Mouse (Mus musculus): ENCODE results near the gene Dscaml1. TPM values are rescaled to one million over a fixed set of nuclear protein-coding genes. Genes with fewer than 3 reads are reported as not detected.

Dscaml1 gene
- polyA plus RNA-seq, 1 experiment from 2014 or later: 0.23 TPM

DNA sequence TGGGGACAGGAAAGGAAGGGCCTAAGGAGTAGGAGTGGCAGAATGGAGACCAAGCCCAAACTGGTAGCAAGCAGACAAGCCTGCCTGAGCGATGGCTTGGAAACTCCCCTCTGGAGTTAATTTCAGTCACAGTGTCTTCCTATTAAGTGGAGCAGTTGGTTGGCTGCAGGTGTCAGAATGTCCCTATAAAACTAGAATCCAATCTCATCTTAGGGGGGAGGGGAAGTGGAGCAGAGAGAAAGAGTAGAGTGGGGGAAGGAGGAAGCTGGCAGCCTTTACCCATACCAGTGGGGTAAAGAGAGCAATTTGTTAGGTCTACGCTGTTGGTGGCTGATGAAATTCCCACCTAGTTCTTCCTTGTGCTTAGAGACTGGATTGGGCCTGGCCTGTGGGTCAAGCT is 164.6 kb downstream of the Dscaml1 start:
- H3K36me3 ChIP-seq: no peaks in the 10 kb centered on the region
- H3K27me3 ChIP-seq (replicated peaks): no peaks in the 10 kb centered on the region
- H3K9ac ChIP-seq: no peak overlapping the region
- H3K4me2 ChIP-seq: no peak overlapping the region
- no peak for ATAC-seq (ENCODE audit: insufficient read depth, low FRiP score, low read depth)
- H3K9me3 ChIP-seq: no peaks in the 10 kb centered on the region
- H3K27ac ChIP-seq: no peak overlapping the region
- H3K4me1 ChIP-seq: no peaks in the 10 kb centered on the region
- H3K4me3 ChIP-seq (replicated peaks): no peak overlapping the region
- 88% methylated on average over 2 of the region's 2 CpGs for WGBS

DNA sequence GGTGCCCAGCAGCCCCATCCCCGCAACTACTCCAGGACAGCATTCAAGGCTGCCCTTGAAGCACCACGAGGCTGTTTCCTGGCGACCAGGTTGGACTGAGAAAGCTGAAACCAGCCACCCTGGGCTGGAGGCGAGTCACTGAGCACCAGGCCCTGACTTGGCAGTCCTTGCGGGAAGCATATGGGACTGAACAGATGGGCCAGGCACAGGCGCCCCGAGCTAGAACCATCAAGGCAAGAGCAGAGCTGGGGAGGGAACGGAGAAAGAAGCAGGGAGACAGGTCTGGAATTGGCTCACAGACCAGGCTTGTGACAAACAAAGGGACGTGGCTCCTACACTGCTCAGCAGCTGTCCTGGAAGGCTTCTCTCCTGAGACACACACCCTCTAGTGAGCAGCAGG is 165.9 kb downstream of the Dscaml1 start:
- ATAC-seq (ENCODE audit: insufficient read depth, low FRiP score, low read depth): no peak
- Histone ChIP-seq H3K27ac (no peak overlapping the region), H3K4me1 (no peaks in the 10 kb centered on the region), H3K9me3 (no peaks in the 10 kb centered on the region), H3K36me3 (no peaks in the 10 kb centered on the region), H3K4me3 (replicated peaks) (no peak overlapping the region), H3K9ac (no peak overlapping the region), H3K4me2 (no peak overlapping the region), H3K27me3 (replicated peaks) (no peaks in the 10 kb centered on the region)
- 80% methylated on average over 9 of the region's 9 CpGs for WGBS

DNA sequence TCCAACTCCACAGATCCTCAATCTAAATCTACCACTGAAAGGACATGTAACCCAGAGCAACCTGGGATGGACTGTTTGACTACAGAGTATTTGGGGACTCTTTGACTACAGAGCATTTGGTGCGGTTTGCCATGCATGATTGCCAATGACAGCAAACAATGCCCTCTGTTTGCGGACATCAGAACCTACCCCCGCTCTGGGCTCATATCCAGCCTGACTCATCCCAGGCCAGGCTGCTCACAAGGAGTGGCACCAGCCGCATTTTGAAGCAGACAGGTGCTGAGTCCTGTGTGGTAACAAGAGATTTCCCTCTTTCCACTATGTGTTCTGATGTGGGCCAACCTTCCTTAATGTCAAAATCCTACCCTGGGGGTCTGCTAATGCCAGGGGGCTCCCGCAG is 171.7 kb downstream of the Dscaml1 start:
- no peaks in the 10 kb centered on the region for H3K4me1 ChIP-seq
- H3K27me3 ChIP-seq (replicated peaks): no peaks in the 10 kb centered on the region
- no peak overlapping the region for H3K27ac ChIP-seq
- WGBS: 84% methylated on average over 5 of the region's 5 CpGs
- H3K36me3 ChIP-seq: no peaks in the 10 kb centered on the region
- no peak overlapping the region for H3K9ac ChIP-seq
- ATAC-seq (ENCODE audit: insufficient read depth, low FRiP score, low read depth): no peak
- H3K4me2 ChIP-seq: no peak overlapping the region
- no peak overlapping the region for H3K4me3 ChIP-seq (replicated peaks)
- H3K9me3 ChIP-seq: no peaks in the 10 kb centered on the region

DNA sequence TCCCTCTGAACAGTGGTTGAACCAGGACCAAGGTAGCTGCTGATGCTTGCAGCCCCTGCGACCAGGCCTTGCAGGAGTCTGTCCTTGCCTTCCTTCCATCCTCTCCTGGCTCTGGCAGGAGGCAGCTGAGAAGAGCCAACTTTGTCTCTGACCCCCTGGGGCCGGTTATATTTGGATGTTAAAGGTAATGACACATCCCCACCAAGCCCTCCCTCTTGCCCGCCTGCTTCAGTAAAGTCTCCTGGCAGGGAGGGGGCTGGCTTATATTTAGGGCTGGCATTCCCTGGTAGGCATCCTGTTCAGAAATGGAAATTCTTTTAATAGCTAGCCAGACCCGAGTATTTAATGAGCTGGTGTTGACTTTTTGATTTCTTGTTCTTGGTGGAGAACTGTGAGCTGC is 172.9 kb downstream of the Dscaml1 start:
- no peak for ATAC-seq (ENCODE audit: insufficient read depth, low FRiP score, low read depth)
- 62% methylated on average over 4 of the region's 4 CpGs for WGBS
- no peak overlapping the region for H3K9ac ChIP-seq
- no peak overlapping the region for H3K4me2 ChIP-seq
- H3K27me3 ChIP-seq (replicated peaks): no peaks in the 10 kb centered on the region
- H3K4me1 ChIP-seq: no peaks in the 10 kb centered on the region
- no peak overlapping the region for H3K27ac ChIP-seq
- H3K4me3 ChIP-seq (replicated peaks): no peak overlapping the region
- H3K36me3 ChIP-seq: no peaks in the 10 kb centered on the region
- no peaks in the 10 kb centered on the region for H3K9me3 ChIP-seq

DNA sequence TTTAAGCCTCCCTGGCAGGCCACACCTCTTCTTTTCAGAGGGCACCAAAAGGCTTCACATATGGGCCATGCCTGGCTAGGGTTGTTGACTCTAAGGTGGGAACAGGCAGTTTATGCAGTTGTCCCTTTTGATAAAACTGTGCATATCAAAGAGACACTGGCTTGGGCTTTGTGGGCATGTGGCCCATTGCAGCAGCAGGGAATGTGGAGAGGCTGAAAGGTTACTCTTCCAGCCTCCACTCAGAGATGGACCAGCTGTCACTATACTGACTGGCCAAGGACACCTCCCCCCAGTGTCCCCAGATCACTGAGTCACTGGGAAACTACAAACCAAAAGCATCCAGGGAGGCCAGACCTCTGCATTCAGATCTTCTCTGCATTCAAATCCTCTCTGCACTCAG is 180.9 kb downstream of the Dscaml1 start:
- Histone ChIP-seq H3K9ac (no peak overlapping the region), H3K4me2 (no peak overlapping the region), H3K4me3 (replicated peaks) (no peak overlapping the region), H3K36me3 (no peaks in the 10 kb centered on the region), H3K27me3 (replicated peaks) (no peaks in the 10 kb centered on the region), H3K27ac (no peak overlapping the region), H3K9me3 (no peaks in the 10 kb centered on the region), H3K4me1 (no peaks in the 10 kb centered on the region)
- no peak for ATAC-seq (ENCODE audit: insufficient read depth, low FRiP score, low read depth)

DNA sequence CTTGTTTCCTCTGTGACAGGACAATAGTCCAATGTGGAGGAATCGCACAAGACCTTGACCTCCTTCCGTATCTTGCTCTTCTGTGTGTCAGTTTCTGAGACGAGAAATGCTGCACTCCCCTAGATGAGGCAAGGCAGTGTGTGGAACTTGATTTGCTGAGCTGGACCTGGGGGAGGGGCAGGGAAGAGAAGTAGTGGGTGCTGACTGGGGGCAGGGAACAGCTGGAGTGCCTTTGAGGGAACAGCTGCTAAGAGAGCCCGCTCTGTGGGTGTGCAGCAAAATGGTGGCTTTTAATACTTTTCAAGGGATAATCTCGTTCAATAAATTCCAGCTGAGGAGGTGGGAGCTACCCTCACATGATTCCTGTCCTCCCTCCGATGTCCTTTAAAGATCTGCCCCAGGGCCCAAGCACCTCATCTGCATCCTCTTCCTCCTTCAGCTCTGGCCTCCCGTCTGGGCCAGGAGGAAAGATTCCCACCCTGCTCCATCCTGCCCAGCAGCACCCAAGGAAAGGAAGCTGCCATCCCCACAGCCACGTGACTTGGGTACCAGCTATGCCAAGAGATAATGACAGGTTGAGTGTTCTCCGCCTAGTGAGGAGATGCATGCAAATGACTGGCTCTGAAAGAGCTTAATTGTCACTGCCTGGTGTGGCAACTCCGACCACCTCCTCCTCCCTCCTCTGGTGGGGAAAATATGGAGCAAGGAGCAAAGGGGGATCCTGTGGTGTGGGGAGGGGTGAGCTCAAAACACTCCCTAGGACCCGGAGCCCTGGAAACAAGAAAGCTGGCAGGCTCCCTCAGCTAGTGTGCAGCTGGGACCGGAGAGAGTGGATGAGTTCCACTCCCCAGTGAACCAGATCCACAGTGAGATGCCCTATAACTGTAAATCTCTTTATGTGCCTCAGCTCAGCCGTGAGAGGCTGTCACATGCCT is 181.9 kb downstream of the Dscaml1 start:
- no peak overlapping the region for H3K4me3 ChIP-seq (replicated peaks)
- no peak overlapping the region for H3K27ac ChIP-seq
- H3K36me3 ChIP-seq: no peaks in the 10 kb centered on the region
- 37% methylated on average over 13 of the region's 13 CpGs for WGBS
- no peaks in the 10 kb centered on the region for H3K27me3 ChIP-seq (replicated peaks)
- no peaks in the 10 kb centered on the region for H3K4me1 ChIP-seq
- H3K9me3 ChIP-seq: no peaks in the 10 kb centered on the region
- H3K9ac ChIP-seq: no peak overlapping the region
- ATAC-seq (ENCODE audit: insufficient read depth, low FRiP score, low read depth): no peak
- H3K4me2 ChIP-seq: no peak overlapping the region

DNA sequence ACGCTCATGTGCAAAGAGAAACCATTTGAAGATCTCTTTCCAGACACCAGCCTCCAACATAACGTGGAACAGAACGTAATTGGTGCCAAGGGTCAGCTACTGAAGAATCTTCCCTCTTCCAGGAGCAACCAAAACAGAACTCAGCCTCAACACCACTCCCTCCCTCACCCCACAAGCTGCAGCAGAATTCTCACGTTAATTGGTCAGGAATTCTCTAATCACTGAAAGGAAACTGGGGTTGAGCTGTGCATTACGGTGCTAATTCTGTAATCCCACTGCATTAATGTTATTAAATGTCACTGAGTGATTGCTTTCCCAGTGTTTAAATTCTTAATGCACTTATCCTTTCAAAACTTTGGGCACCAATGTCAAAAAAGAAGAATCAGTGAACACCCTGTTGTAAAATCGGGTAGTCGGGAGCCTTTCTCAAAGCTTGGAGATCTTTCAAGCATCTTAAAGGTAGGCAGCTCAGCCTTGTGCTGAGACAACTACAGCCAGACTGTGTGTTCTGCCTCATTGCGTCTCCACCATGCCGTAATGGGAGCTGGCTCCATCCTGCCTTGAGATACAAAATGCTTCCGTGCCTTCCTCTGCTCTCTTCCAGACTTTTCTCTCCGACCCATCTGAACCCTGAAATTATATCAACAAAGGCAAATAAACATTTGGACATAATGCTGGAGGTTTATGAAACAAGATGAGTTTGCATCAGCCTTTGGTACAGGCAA is 184.1 kb downstream of the Dscaml1 start:
- H3K36me3 ChIP-seq: no peaks in the 10 kb centered on the region
- 55% methylated on average over 11 of the region's 11 CpGs for WGBS
- no peaks in the 10 kb centered on the region for H3K27me3 ChIP-seq (replicated peaks)
- H3K27ac ChIP-seq: no peak overlapping the region
- no peak overlapping the region for H3K4me3 ChIP-seq (replicated peaks)
- no peak overlapping the region for H3K4me2 ChIP-seq
- ATAC-seq (ENCODE audit: insufficient read depth, low FRiP score, low read depth): no peak
- H3K9me3 ChIP-seq: no peaks in the 10 kb centered on the region
- no peaks in the 10 kb centered on the region for H3K4me1 ChIP-seq
- no peak overlapping the region for H3K9ac ChIP-seq

DNA sequence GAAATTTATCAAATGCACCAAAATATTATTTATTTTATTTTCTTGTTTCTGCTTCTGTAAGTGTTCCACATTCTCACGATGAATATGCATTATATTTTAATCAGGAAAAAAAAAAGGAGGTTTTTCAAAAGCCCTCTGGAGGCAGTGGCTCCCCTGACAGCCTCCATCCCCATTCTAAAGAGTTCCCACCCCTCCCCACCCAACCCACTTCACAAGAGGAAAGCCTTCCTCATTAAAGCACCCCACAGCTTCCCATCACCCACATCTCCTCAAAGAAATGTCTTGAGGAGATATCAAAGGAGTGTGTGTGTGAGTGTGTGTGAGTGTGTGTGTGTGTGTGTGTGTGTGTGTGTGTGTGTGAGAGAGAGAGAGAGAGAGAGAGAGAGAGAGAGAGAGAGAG is 188.2 kb downstream of the Dscaml1 start:
- Histone ChIP-seq H3K36me3 (no peaks in the 10 kb centered on the region), H3K27me3 (replicated peaks) (no peaks in the 10 kb centered on the region), H3K4me1 (no peaks in the 10 kb centered on the region)

DNA sequence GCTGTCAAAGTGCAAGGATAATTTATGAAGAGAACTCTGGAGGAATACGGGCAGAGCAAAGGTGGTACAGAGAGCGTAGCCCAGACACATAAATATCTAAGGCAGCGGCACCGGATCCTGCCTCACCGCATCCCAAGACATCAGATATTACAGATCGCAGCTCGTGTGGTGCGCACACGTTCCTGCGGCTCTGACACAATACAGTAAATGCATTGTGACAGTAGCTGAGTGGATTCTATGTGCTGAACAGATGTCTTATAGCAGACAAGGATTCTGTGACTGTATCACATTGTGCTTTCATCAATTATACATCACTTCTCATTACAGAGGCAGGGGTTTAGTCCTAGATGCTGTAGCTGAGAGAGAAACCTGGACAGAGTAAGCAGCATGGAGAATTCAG is 191.5 kb downstream of the Dscaml1 start:
- no peaks in the 10 kb centered on the region for H3K9me3 ChIP-seq
- 81% methylated on average over 10 of the region's 10 CpGs for WGBS
- H3K9ac ChIP-seq: no peak overlapping the region
- no peak overlapping the region for H3K4me2 ChIP-seq
- H3K27me3 ChIP-seq (replicated peaks): no peaks in the 10 kb centered on the region
- no peak for ATAC-seq (ENCODE audit: insufficient read depth, low FRiP score, low read depth)
- no peaks in the 10 kb centered on the region for H3K4me1 ChIP-seq
- no peak overlapping the region for H3K4me3 ChIP-seq (replicated peaks)
- H3K36me3 ChIP-seq: no peaks in the 10 kb centered on the region
- H3K27ac ChIP-seq: no peak overlapping the region

More for the DNA sequence above, 188.2 kb downstream of the Dscaml1 start:
- H3K9ac ChIP-seq: no peak overlapping the region
- ATAC-seq (ENCODE audit: insufficient read depth, low FRiP score, low read depth): no peak
- no peaks in the 10 kb centered on the region for H3K9me3 ChIP-seq
- H3K4me2 ChIP-seq: no peak overlapping the region
- H3K27ac ChIP-seq: no peak overlapping the region
- 72% methylated on average over 1 of the region's 1 CpGs for WGBS
- no peak overlapping the region for H3K4me3 ChIP-seq (replicated peaks)

DNA sequence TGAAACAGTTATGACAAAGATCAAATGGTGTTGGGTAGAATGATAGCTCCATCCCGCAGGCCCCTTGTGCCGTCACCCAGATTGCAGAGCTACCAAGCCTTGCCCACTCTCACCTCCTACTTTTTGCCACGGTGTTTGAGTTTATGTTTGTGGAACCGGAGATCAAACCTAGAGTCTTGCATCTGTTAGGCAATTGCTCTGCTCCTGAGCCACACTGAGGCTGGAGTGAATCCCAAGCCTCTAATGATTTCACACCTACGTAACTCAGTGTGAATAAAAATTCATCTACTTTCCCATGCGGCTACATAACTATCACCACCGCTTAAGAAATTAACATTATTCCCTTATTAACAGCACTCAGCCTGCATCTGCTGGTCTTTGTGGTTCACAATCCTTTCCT is 192.0 kb downstream of the Dscaml1 start:
- H3K4me1 ChIP-seq: no peaks in the 10 kb centered on the region
- H3K27ac ChIP-seq: no peak overlapping the region
- WGBS: 84% methylated on average over 7 of the region's 7 CpGs
- no peak overlapping the region for H3K4me2 ChIP-seq
- no peaks in the 10 kb centered on the region for H3K27me3 ChIP-seq (replicated peaks)
- H3K4me3 ChIP-seq (replicated peaks): no peak overlapping the region
- H3K36me3 ChIP-seq: no peaks in the 10 kb centered on the region
- ATAC-seq (ENCODE audit: insufficient read depth, low FRiP score, low read depth): no peak
- no peak overlapping the region for H3K9ac ChIP-seq
- H3K9me3 ChIP-seq: no peaks in the 10 kb centered on the region

DNA sequence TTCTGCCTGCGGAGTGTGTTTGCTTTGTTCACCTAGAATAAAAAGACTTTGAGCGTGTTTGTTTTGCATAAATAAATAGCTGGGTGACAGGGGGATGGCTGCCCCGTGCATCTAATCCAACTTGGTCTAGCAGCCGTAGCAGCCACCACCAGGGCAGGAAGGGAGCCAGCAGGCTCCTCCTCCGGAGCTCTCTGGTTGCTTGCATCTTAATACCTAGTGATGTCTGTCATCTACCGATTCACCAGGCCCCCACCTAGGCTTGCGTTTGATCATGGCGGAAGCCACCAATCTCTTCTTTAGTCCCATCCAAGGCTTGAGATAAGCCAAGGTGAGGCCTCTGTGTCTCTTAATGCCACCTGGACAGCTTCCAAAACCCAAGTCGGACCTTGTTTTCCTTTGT is 193.6 kb downstream of the Dscaml1 start:
- Histone ChIP-seq H3K9ac (no peak overlapping the region), H3K4me2 (no peak overlapping the region), H3K27me3 (replicated peaks) (no peaks in the 10 kb centered on the region), H3K9me3 (no peaks in the 10 kb centered on the region), H3K27ac (no peak overlapping the region), H3K4me1 (no peaks in the 10 kb centered on the region), H3K4me3 (replicated peaks) (no peak overlapping the region), H3K36me3 (no peaks in the 10 kb centered on the region)
- WGBS: 44% methylated on average over 9 of the region's 9 CpGs
- ATAC-seq (ENCODE audit: insufficient read depth, low FRiP score, low read depth): no peak

DNA sequence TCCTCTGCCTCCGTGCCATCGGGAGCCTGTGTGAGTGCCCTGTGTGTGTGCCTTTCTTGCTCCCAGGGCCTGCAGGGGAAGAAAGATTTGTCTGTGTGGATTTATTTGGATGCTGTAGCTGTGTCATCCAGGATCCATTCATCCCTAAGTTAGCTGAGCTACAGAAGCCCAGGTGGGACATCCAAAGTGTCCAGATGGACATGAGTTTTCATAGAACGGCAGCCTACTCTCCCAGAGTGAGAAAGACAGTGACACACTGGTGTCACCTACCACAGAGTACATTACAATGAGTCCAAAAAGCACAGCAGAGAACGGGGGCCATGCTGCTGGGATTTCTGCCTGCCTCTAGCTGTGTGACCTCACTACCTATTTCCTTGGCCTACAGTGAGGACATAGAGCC is 194.5 kb downstream of the Dscaml1 start:
- Histone ChIP-seq H3K9ac (no peak overlapping the region), H3K27ac (no peak overlapping the region), H3K27me3 (replicated peaks) (no peaks in the 10 kb centered on the region), H3K4me2 (no peak overlapping the region), H3K4me3 (replicated peaks) (no peak overlapping the region), H3K9me3 (no peaks in the 10 kb centered on the region), H3K4me1 (no peaks in the 10 kb centered on the region), H3K36me3 (no peaks in the 10 kb centered on the region)
- WGBS: 94% methylated on average over 4 of the region's 4 CpGs
- ATAC-seq (ENCODE audit: insufficient read depth, low FRiP score, low read depth): no peak
